Mouse (Mus musculus): ENCODE data around the gene E2f1.

E2f1 gene

GRCm38 (mm10) chr2:154549127-154549885, 20.4 kb downstream of the E2f1 start:
- no peak for TF ChIP-seq GATA4 (IDR thresholded peaks at IDR 0.05; ENCODE audit: insufficient replicate concordance, low read length)

- no peak for TF ChIP-seq GATA4 (IDR thresholded peaks at IDR 0.05; ENCODE audit: insufficient replicate concordance, low read length)
Observed at GRCm38 (mm10) chr2:154548688-154549087, 21.0 kb downstream of the E2f1 start.

GRCm38 (mm10) chr2:154546711-154547110, 23.0 kb downstream of the E2f1 start, which contains the start of gene 1700003F12Rik:
TSS of gene 1700003F12Rik (plus strand) at chr2:154547085.
- TF ChIP-seq GATA4 (IDR thresholded peaks at IDR 0.05; ENCODE audit: insufficient replicate concordance, low read length) = no peak

- TF ChIP-seq GATA4 (IDR thresholded peaks at IDR 0.05; ENCODE audit: insufficient replicate concordance, low read length) = no peak
Observed at GRCm38 (mm10) chr2:154543567-154544347, 25.9 kb downstream of the E2f1 start.

GRCm38 (mm10) chr2:154541630-154542029, 28.1 kb downstream of the E2f1 start:
- no peak for TF ChIP-seq GATA4 (IDR thresholded peaks at IDR 0.05; ENCODE audit: insufficient replicate concordance, low read length)

GRCm38 (mm10) chr2:154539720-154540119, 30.0 kb downstream of the E2f1 start:
- TF ChIP-seq GATA4 (IDR thresholded peaks at IDR 0.05; ENCODE audit: insufficient replicate concordance, low read length) = no peak

- no peak for TF ChIP-seq GATA4 (IDR thresholded peaks at IDR 0.05; ENCODE audit: insufficient replicate concordance, low read length)
Observed at GRCm38 (mm10) chr2:154538710-154539109, 31.0 kb downstream of the E2f1 start.

- no peak for TF ChIP-seq GATA4 (IDR thresholded peaks at IDR 0.05; ENCODE audit: insufficient replicate concordance, low read length)
Observed at GRCm38 (mm10) chr2:154538310-154538709, 31.4 kb downstream of the E2f1 start.

GRCm38 (mm10) chr2:154534704-154535270, 34.9 kb downstream of the E2f1 start:
- no peak for TF ChIP-seq GATA4 (IDR thresholded peaks at IDR 0.05; ENCODE audit: insufficient replicate concordance, low read length)

GRCm38 (mm10) chr2:154532888-154533287, 36.8 kb downstream of the E2f1 start:
- no peak for TF ChIP-seq GATA4 (IDR thresholded peaks at IDR 0.05; ENCODE audit: insufficient replicate concordance, low read length)

GRCm38 (mm10) chr2:154526531-154526930, 43.2 kb downstream of the E2f1 start:
- no peak for TF ChIP-seq GATA4 (IDR thresholded peaks at IDR 0.05; ENCODE audit: insufficient replicate concordance, low read length)

- no peak for TF ChIP-seq GATA4 (IDR thresholded peaks at IDR 0.05; ENCODE audit: insufficient replicate concordance, low read length)
Observed at GRCm38 (mm10) chr2:154525285-154525684, 44.4 kb downstream of the E2f1 start.

- no peak for TF ChIP-seq GATA4 (IDR thresholded peaks at IDR 0.05; ENCODE audit: insufficient replicate concordance, low read length)
Observed at GRCm38 (mm10) chr2:154522334-154522733, 47.4 kb downstream of the E2f1 start.

GRCm38 (mm10) chr2:154521449-154521848, 48.2 kb downstream of the E2f1 start:
- TF ChIP-seq GATA4 (IDR thresholded peaks at IDR 0.05; ENCODE audit: insufficient replicate concordance, low read length) = no peak

GRCm38 (mm10) chr2:154517424-154517823, 52.3 kb downstream of the E2f1 start:
- no peak for TF ChIP-seq GATA4 (IDR thresholded peaks at IDR 0.05; ENCODE audit: insufficient replicate concordance, low read length)

- TF ChIP-seq GATA4 (IDR thresholded peaks at IDR 0.05; ENCODE audit: insufficient replicate concordance, low read length) = no peak
Observed at GRCm38 (mm10) chr2:154516944-154517343, 52.7 kb downstream of the E2f1 start.

All from liver, adult (tissue).